Mouse (Mus musculus): Measurements from ENCODE around the gene Upk1a. TPM values are rescaled to one million over a fixed set of nuclear protein-coding genes. Genes with fewer than 3 reads are reported as not detected.

The Upk1a gene
- 0.53 TPM for polyA plus RNA-seq (2012; fragmentation: generic; extraction: Trizol)
- long read RNA-seq, experiment 1: 0 reads
- long read RNA-seq, experiment 2, partial matches to known transcripts: 0 of 2 reads
- long read RNA-seq, experiment 2, other reads (novel, unspliced or antisense): 2 of 2 reads

- Histone ChIP-seq H3ac (ENCODE audit: control insufficient read depth, insufficient read length, low read depth) (no peak within 1 kb of the TSS), H3K36me3 (ENCODE audit: control insufficient read depth, insufficient read depth) (peaks cover 7% of the 10 kb centered on the region), H3K4me3 (ENCODE audit: insufficient read depth, poor library complexity, severe bottlenecking) (no peak within 1 kb of the TSS), H3K79me2 (ENCODE audit: control insufficient read depth, insufficient read depth) (no peaks in the 10 kb centered on the region), H3K79me3 (ENCODE audit: low read depth) (no peaks in the 10 kb centered on the region), H3K27me3 (ENCODE audit: control insufficient read depth, insufficient read depth, insufficient read length) (no peaks in the 10 kb centered on the region)
- TF ChIP-seq CTCF (IDR thresholded peaks at IDR 0.05; ENCODE audit: control insufficient read depth, insufficient read depth, insufficient read length) (no peak), MAX (IDR thresholded peaks at IDR 0.05) (no peak), FOSL1 (IDR thresholded peaks at IDR 0.05; ENCODE audit: insufficient read depth, low read length, poor library complexity, severe bottlenecking) (no peak), MYOD1 (IDR thresholded peaks at IDR 0.05; ENCODE audit: control insufficient read depth, insufficient read length, low read depth) (no peak), USF1 (IDR thresholded peaks at IDR 0.05; ENCODE audit: low read depth) (no peak), CEBPB (IDR thresholded peaks at IDR 0.05; ENCODE audit: low read depth) (no peak), MYOG (IDR thresholded peaks at IDR 0.05; ENCODE audit: control insufficient read depth, extremely low read depth, insufficient read length) (no peak)
Measured at GRCm38 (mm10) chr7:30612654-30613402, at the start of gene Upk1a. Upk1a (minus strand) TSS chr7:30612847.

DNA sequence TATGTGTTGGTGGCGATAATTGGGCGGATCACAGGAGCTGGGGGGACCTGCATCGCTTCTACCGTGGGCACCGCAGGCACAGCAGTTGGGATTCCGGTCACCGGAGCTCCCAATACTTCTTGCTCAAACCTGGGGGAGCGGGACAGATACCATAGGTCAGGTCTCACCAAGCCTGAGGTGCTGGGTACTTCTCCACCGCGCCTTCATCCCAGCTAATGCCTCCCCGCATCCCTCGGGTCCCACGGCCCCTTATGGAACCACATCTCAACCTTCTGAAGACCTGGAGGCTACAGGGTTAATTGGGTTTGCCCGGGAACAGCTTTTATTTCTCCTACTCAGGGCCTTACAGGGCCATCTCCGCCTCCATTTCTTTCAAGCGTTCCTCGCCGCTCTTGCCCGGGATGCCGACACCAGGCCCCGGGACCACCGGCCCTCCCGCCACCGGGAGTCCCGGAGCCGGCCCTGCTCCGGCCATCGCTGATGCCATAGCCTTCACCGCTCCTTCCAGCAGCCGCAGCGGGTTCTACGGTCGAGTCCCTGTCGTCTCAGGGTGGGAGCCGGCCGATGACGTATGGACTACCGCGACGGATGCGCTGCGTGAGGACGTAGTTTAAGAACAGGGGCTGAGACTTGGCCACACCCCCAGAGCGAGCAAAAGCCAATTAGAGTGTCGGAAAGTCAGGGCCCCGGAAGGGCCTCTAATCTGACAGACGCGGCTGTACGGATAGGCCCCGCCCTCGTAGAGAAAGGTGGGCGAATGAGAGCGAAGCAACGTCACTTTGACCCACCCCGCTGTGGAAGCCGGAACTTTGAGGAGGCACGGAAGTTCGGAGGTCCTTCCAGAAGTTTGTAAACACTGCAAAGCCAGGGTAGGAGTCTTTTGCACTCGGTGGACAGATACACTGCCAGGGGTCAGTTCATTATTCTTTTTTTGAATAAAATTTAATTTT is 37.2 kb upstream of the Upk1a start, which contains the start of gene Rbm42:
Rbm42 (minus strand) TSS at position 727 of the 950 bp plus-strand sequence.
- Histone ChIP-seq H3K4me3 (ENCODE audit: insufficient read depth, poor library complexity, severe bottlenecking) (peak within 1 kb of the TSS; percentile 80), H3ac (ENCODE audit: control insufficient read depth, insufficient read length, low read depth) (peak within 1 kb of the TSS; percentile 85), H3K79me3 (ENCODE audit: low read depth) (peaks cover 5% of the 10 kb centered on the region), H3K36me3 (ENCODE audit: control insufficient read depth, insufficient read depth) (peaks cover 26% of the 10 kb centered on the region), H3K27me3 (ENCODE audit: control insufficient read depth, insufficient read depth, insufficient read length) (no peaks in the 10 kb centered on the region), H3K79me2 (ENCODE audit: control insufficient read depth, insufficient read depth) (peaks cover 13% of the 10 kb centered on the region)
- TF ChIP-seq CEBPB (IDR thresholded peaks at IDR 0.05; ENCODE audit: low read depth) (no peak), USF1 (IDR thresholded peaks at IDR 0.05; ENCODE audit: low read depth) (no peak), MAX (IDR thresholded peaks at IDR 0.05) (no peak), MYOG (IDR thresholded peaks at IDR 0.05; ENCODE audit: control insufficient read depth, extremely low read depth, insufficient read length) (no peak), MYOD1 (IDR thresholded peaks at IDR 0.05; ENCODE audit: control insufficient read depth, insufficient read length, low read depth) (no peak)

DNA sequence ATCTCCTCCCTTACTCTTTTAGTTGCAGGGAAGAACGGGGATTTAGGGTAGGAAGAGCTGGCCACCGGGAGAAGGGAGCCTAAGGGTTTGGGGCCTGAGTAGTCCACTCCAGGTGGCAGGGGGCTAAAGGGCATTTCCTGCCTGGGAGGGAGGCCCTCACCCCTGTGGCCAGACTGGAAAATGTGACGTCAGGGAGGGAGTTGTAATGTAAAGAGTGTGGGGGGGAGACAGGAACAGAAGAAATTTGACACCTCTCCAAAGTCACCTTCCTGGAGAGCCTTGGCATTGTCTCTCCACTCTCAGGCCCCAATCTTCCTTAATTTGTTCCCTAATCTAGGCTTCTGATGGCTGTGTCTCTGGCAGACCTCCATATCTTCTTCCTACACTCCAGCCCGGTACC is 26.4 kb upstream of the Upk1a start:
- no peaks in the 10 kb centered on the region for H3K79me2 ChIP-seq (ENCODE audit: control insufficient read depth, insufficient read depth)
- no peak overlapping the region for H3K4me3 ChIP-seq (ENCODE audit: insufficient read depth, poor library complexity, severe bottlenecking)
- peaks cover 13% of the 10 kb centered on the region for H3K36me3 ChIP-seq (ENCODE audit: control insufficient read depth, insufficient read depth)
- H3ac ChIP-seq (ENCODE audit: control insufficient read depth, insufficient read length, low read depth): no peak overlapping the region
- H3K27me3 ChIP-seq (ENCODE audit: control insufficient read depth, insufficient read depth, insufficient read length): peaks cover 24% of the 10 kb centered on the region
- no peak for TF ChIP-seq USF1 (IDR thresholded peaks at IDR 0.05; ENCODE audit: low read depth)
- no peak for TF ChIP-seq CEBPB (IDR thresholded peaks at IDR 0.05; ENCODE audit: low read depth)
- no peak for TF ChIP-seq MYOG (IDR thresholded peaks at IDR 0.05; ENCODE audit: control insufficient read depth, extremely low read depth, insufficient read length)
- TF ChIP-seq CTCF (IDR thresholded peaks at IDR 0.05; ENCODE audit: control insufficient read depth, insufficient read depth, insufficient read length): no peak
- no peak for TF ChIP-seq FOSL1 (IDR thresholded peaks at IDR 0.05; ENCODE audit: insufficient read depth, low read length, poor library complexity, severe bottlenecking)
- TF ChIP-seq MYOD1 (IDR thresholded peaks at IDR 0.05; ENCODE audit: control insufficient read depth, insufficient read length, low read depth): no peak
- no peak for TF ChIP-seq MAX (IDR thresholded peaks at IDR 0.05)
- no peaks in the 10 kb centered on the region for H3K79me3 ChIP-seq (ENCODE audit: low read depth)

DNA sequence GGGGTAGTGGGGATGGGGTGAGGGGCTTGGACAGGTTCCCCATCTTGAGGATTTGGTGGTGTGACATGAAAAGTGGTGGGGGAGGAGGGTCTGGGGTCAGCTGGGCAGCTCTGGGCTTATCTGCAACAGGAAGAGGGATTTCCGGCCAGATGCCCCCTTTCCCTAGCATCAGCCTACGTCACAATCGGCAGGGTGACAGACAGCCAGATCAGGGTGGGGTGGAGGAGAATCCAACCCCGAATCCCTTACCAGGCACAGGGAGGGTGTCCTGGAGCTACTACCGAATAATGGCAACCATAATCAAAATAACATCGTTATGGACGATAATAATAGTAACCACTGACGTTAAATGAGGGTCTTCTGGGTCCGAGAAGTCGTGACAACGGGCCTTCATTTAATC is 23.7 kb upstream of the Upk1a start:
- no peak overlapping the region for H3ac ChIP-seq (ENCODE audit: control insufficient read depth, insufficient read length, low read depth)
- H3K4me3 ChIP-seq (ENCODE audit: insufficient read depth, poor library complexity, severe bottlenecking): no peak overlapping the region
- no peaks in the 10 kb centered on the region for H3K79me2 ChIP-seq (ENCODE audit: control insufficient read depth, insufficient read depth)
- no peak for TF ChIP-seq FOSL1 (IDR thresholded peaks at IDR 0.05; ENCODE audit: insufficient read depth, low read length, poor library complexity, severe bottlenecking)
- H3K79me3 ChIP-seq (ENCODE audit: low read depth): no peaks in the 10 kb centered on the region
- peaks cover 43% of the 10 kb centered on the region for H3K27me3 ChIP-seq (ENCODE audit: control insufficient read depth, insufficient read depth, insufficient read length)
- H3K36me3 ChIP-seq (ENCODE audit: control insufficient read depth, insufficient read depth): peaks cover 4% of the 10 kb centered on the region

- TF ChIP-seq CTCF (IDR thresholded peaks at IDR 0.05; ENCODE audit: control insufficient read depth, insufficient read depth, insufficient read length) (no peak), MAX (IDR thresholded peaks at IDR 0.05) (no peak), USF1 (IDR thresholded peaks at IDR 0.05; ENCODE audit: low read depth) (no peak), MYOG (IDR thresholded peaks at IDR 0.05; ENCODE audit: control insufficient read depth, extremely low read depth, insufficient read length) (no peak), MYOD1 (IDR thresholded peaks at IDR 0.05; ENCODE audit: control insufficient read depth, insufficient read length, low read depth) (no peak), CEBPB (IDR thresholded peaks at IDR 0.05; ENCODE audit: low read depth) (no peak), FOSL1 (IDR thresholded peaks at IDR 0.05; ENCODE audit: insufficient read depth, low read length, poor library complexity, severe bottlenecking) (no peak)
- no peaks in the 10 kb centered on the region for H3K79me3 ChIP-seq (ENCODE audit: low read depth)
- H3K4me3 ChIP-seq (ENCODE audit: insufficient read depth, poor library complexity, severe bottlenecking): no peak within 1 kb of the TSS
- H3K36me3 ChIP-seq (ENCODE audit: control insufficient read depth, insufficient read depth): no peaks in the 10 kb centered on the region
- H3K79me2 ChIP-seq (ENCODE audit: control insufficient read depth, insufficient read depth): no peaks in the 10 kb centered on the region
- H3K27me3 ChIP-seq (ENCODE audit: control insufficient read depth, insufficient read depth, insufficient read length): peaks cover 47% of the 10 kb centered on the region
- no peak within 1 kb of the TSS for H3ac ChIP-seq (ENCODE audit: control insufficient read depth, insufficient read length, low read depth)
Measured at GRCm38 (mm10) chr7:30635752-30636151, 23.1 kb upstream of the Upk1a start, which contains the start of gene Etv2. Etv2 (minus strand) TSS chr7:30635852.
